In genomic region chr3:140697295-140697694, GRCm38 (mm10) we compare ENCODE assay signal across 31 mouse cellular contexts.
DNase-seq lines count a peak whose midpoint lies in the region; ATAC-seq and TF ChIP-seq lines count a peak whose summit lies in the region.
"Had no signal": no experiment of that assay in that cellular context is flagged by ENCODE, and none has a peak within 500 bp of the region (broad histone marks: within the 10 kb centered on the region; RNA-seq: fewer than 3 reads in every experiment).

No protein-coding gene starts in this region.

- no peak overlapping the region for H3K4me3 ChIP-seq in hindbrain, embryonic 11.5 days (ENCODE audit: low read depth, low read length)
- H3K4me3 ChIP-seq in hindbrain, embryonic 12.5 days = no peak overlapping the region
- H3K4me3 ChIP-seq in midbrain, embryonic 12.5 days = no peak overlapping the region
- no peak overlapping the region for H3K4me3 ChIP-seq in thymus, adult 2 months (ENCODE audit: control insufficient read depth, insufficient read depth, low read length)
- H3K4me3 ChIP-seq: embryonic facial prominence, embryonic 10.5 days; embryonic facial prominence, embryonic 15.5 days; heart, embryonic 10.5 days; limb, embryonic 10.5 days; limb, embryonic 15.5 days; liver, embryonic 13.5 days had no signal

- no peaks in the 10 kb centered on the region for H3K4me1 ChIP-seq in hindbrain, embryonic 11.5 days (replicated peaks; ENCODE audit: control insufficient read depth, insufficient read depth, low read length)
- no peaks in the 10 kb centered on the region for H3K4me1 ChIP-seq in hindbrain, embryonic 12.5 days
- H3K4me1 ChIP-seq in midbrain, embryonic 12.5 days = no peaks in the 10 kb centered on the region
- no peaks in the 10 kb centered on the region for H3K4me1 ChIP-seq in thymus, adult 2 months (replicated peaks; ENCODE audit: control insufficient read depth, insufficient read depth, low read length)
- H3K4me1 ChIP-seq: embryonic facial prominence, embryonic 10.5 days; embryonic facial prominence, embryonic 15.5 days; heart, embryonic 10.5 days; limb, embryonic 10.5 days; limb, embryonic 15.5 days; liver, embryonic 13.5 days had no signal

- no peak overlapping the region for H3K4me2 ChIP-seq in hindbrain, embryonic 11.5 days (replicated peaks; ENCODE audit: low read depth, low read length)
- H3K4me2 ChIP-seq in hindbrain, embryonic 12.5 days (replicated peaks) = no peak overlapping the region
- no peak overlapping the region for H3K4me2 ChIP-seq in midbrain, embryonic 12.5 days (replicated peaks)
- H3K4me2 ChIP-seq: embryonic facial prominence, embryonic 15.5 days; limb, embryonic 15.5 days; liver, embryonic 13.5 days; lung, embryonic 14.5 days had no signal

- TF ChIP-seq POLR2A in thymus, adult 2 months (IDR thresholded peaks at IDR 0.05; ENCODE audit: control insufficient read depth, extremely low read depth, insufficient read depth, low read length, poor library complexity) = no peak

- no peak overlapping the region for H3K27ac ChIP-seq in hindbrain, embryonic 11.5 days (ENCODE audit: low read depth, low read length)
- no peak overlapping the region for H3K27ac ChIP-seq in hindbrain, embryonic 12.5 days
- no peak overlapping the region for H3K27ac ChIP-seq in midbrain, embryonic 12.5 days (replicated peaks)
- H3K27ac ChIP-seq in thymus, adult 2 months (ENCODE audit: control insufficient read depth, insufficient read depth, low read length) = no peak overlapping the region
- H3K27ac ChIP-seq: embryonic facial prominence, embryonic 10.5 days; embryonic facial prominence, embryonic 15.5 days; heart, embryonic 10.5 days; kidney, postnatal 0 days; limb, embryonic 10.5 days; limb, embryonic 15.5 days; liver, embryonic 13.5 days had no signal

- 0 out of 2 replicates have a peak, but pooled peaks have one; percentile 54 for ATAC-seq in hindbrain, embryonic 11.5 days (ENCODE audit: low FRiP score)
- no peak for ATAC-seq in hindbrain, embryonic 12.5 days (ENCODE audit: low FRiP score)
- ATAC-seq in midbrain, embryonic 12.5 days (ENCODE audit: low FRiP score, low read depth) = peak; percentile 65; the same call in 1 of the 2 replicates
- ATAC-seq: activated CD4-positive, CD25-positive, alpha-beta regulatory T cell, adult 4 months; intestine, embryonic 16.5 days had no signal

- H3K27me3 ChIP-seq in hindbrain, embryonic 11.5 days (ENCODE audit: control insufficient read depth, insufficient read depth, low read length) = no peaks in the 10 kb centered on the region
- no peaks in the 10 kb centered on the region for H3K27me3 ChIP-seq in hindbrain, embryonic 12.5 days
- no peaks in the 10 kb centered on the region for H3K27me3 ChIP-seq in midbrain, embryonic 12.5 days
- H3K27me3 ChIP-seq in thymus, adult 2 months (ENCODE audit: control insufficient read depth, insufficient read depth, low read length) = no peaks in the 10 kb centered on the region
- H3K27me3 ChIP-seq: embryonic facial prominence, embryonic 15.5 days; limb, embryonic 15.5 days; liver, embryonic 13.5 days had no signal

- no peak overlapping the region for H3K9ac ChIP-seq in hindbrain, embryonic 11.5 days (ENCODE audit: low read depth, low read length)
- H3K9ac ChIP-seq in hindbrain, embryonic 12.5 days = no peak overlapping the region
- H3K9ac ChIP-seq in midbrain, embryonic 12.5 days (replicated peaks) = no peak overlapping the region
- H3K9ac ChIP-seq: embryonic facial prominence, embryonic 15.5 days; limb, embryonic 15.5 days; liver, embryonic 13.5 days; lung, embryonic 14.5 days had no signal

- H3K9me3 ChIP-seq in hindbrain, embryonic 11.5 days (ENCODE audit: control insufficient read depth, low read length) = no peaks in the 10 kb centered on the region
- no peaks in the 10 kb centered on the region for H3K9me3 ChIP-seq in hindbrain, embryonic 12.5 days (replicated peaks)
- H3K9me3 ChIP-seq in midbrain, embryonic 12.5 days = no peaks in the 10 kb centered on the region
- H3K9me3 ChIP-seq: embryonic facial prominence, embryonic 10.5 days; embryonic facial prominence, embryonic 15.5 days; heart, embryonic 10.5 days; limb, embryonic 10.5 days; limb, embryonic 15.5 days; liver, embryonic 13.5 days had no signal

- TF ChIP-seq CTCF in thymus, adult 2 months (IDR thresholded peaks at IDR 0.05; ENCODE audit: borderline replicate concordance, control insufficient read depth, extremely low read depth, insufficient read depth, low read length, poor library complexity) = no peak

- 13% methylated on average over 3 of the region's 3 CpGs for WGBS in hindbrain, embryonic 11.5 days
- 24% methylated on average over 3 of the region's 3 CpGs for WGBS in hindbrain, embryonic 12.5 days
- 27% methylated on average over 3 of the region's 3 CpGs for WGBS in midbrain, embryonic 12.5 days
- 95% methylated on average over 3 of the region's 3 CpGs for WGBS in thymus, adult 2 months

- no peaks in the 10 kb centered on the region for H3K36me3 ChIP-seq in hindbrain, embryonic 11.5 days (ENCODE audit: control insufficient read depth, insufficient read depth, low read length)
- no peaks in the 10 kb centered on the region for H3K36me3 ChIP-seq in hindbrain, embryonic 12.5 days
- H3K36me3 ChIP-seq in midbrain, embryonic 12.5 days = no peaks in the 10 kb centered on the region
- H3K36me3 ChIP-seq in thymus, adult 2 months (ENCODE audit: control insufficient read depth, insufficient read depth, low read length) = no peaks in the 10 kb centered on the region
- H3K36me3 ChIP-seq: embryonic facial prominence, embryonic 10.5 days; embryonic facial prominence, embryonic 15.5 days; heart, embryonic 10.5 days; limb, embryonic 10.5 days; limb, embryonic 15.5 days; liver, embryonic 13.5 days had no signal

- DNase-seq in hindbrain, embryonic 11.5 days (ENCODE audit: low spot score) = no peak
- peak; percentile 5 for DNase-seq in brain, adult 2 months (ENCODE audit: low read depth, low spot score)
- peak; percentile 24 for DNase-seq in embryo, embryonic 10 days (ENCODE audit: low spot score)
- no peak for DNase-seq in kidney, postnatal 10 days
- no peak for DNase-seq in thymus, adult 2 months
- no peak for DNase-seq in thymus, postnatal 4 days
- DNase-seq: adrenal gland, adult 2 months; adrenal gland, postnatal 36 days; B cell, adult 2 months; cerebellum, adult 9-10 months; cerebellum, postnatal 36 days; gastrocnemius, postnatal 14 days; heart, adult 11 months; heart, postnatal 36 days; kidney, adult 8-10 months; layer of hippocampus, postnatal 36 days; liver, embryonic 13.5 days; lung, embryonic 14.5 days; lung, postnatal 14 days; retina, postnatal 1 day; right cerebral cortex, postnatal 14 days had no signal

Comparison
In these comparisons a context has a peak if more than half of its experiments do, and no peak if none do; other contexts are left out.
1. DNase-seq: peak in brain, adult 2 months (single experiment) and embryo, embryonic 10 days (single experiment); none in hindbrain, embryonic 11.5 days (single experiment), kidney, postnatal 10 days (single experiment), thymus, adult 2 months (single experiment) and thymus, postnatal 4 days (single experiment).